In the genomic region with DNA sequence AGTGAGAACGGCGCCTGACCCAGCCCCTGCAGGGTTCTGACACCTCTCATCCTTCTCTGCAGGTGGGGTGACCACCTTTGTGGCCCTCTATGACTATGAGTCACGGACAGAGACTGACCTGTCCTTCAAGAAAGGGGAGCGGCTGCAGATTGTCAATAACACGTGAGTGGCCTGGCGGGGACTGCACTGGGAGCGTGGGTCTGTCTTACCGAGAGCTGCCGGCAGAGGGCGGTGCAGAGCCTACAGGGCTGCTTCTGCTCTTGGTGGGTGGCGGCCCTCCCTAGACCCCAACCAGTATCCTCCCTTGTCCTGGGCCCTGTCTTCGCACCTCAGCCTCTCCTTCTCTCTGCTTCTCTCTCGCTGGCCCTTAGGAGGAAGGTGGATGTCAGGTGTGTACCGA, we compare ENCODE assay signal across 9 mouse cellular contexts. TPM values are rescaled to one million over a fixed set of nuclear protein-coding genes. Genes with fewer than 3 reads are reported as not detected.
A peak's percentile ranks its signal among the peaks of the same experiment; 100 is the strongest.
DNase-seq lines count a peak whose midpoint lies in the region; ATAC-seq and TF ChIP-seq lines count a peak whose summit lies in the region.
"Had no signal": no experiment of that assay in that cellular context is flagged by ENCODE, and none has a peak within 500 bp of the region (broad histone marks: within the 10 kb centered on the region; RNA-seq: fewer than 3 reads in every experiment).

No protein-coding gene starts in this region.

- H3K27ac ChIP-seq in MEL (ENCODE audit: control insufficient read depth, low read depth, low read length): no peak overlapping the region
- peak overlapping the region; percentile 81; the same call in 1 of the 2 replicates for H3K27ac ChIP-seq in forebrain, postnatal 0 days (ENCODE audit: low read depth, low read length)

- no peak for TF ChIP-seq EP300 in MEL (IDR thresholded peaks at IDR 0.05; ENCODE audit: low read depth in 1 of 2, low read length in 2 of 2)

- no peaks in the 10 kb centered on the region for H3K36me3 ChIP-seq in MEL (ENCODE audit: control insufficient read depth in 1 of 2, insufficient read depth in 2 of 2, low read length in 2 of 2)
- H3K36me3 ChIP-seq in forebrain, postnatal 0 days (ENCODE audit: insufficient read depth): peaks cover 49% of the 10 kb centered on the region

- TF ChIP-seq CTCF in MEL (IDR thresholded peaks at IDR 0.05 in 2 of 3, conservative IDR thresholded peaks at IDR 0.05 in 1 of 3; ENCODE audit: control insufficient read depth in 1 of 3, insufficient read depth in 1 of 3, low read depth in 2 of 3, low read length in 3 of 3, poor library complexity in 1 of 3, severe bottlenecking in 1 of 3): peak; percentile 89 to 97 (median 92)
- peak; percentile 96 for TF ChIP-seq CTCF in forebrain, postnatal 0 days (IDR thresholded peaks at IDR 0.05; ENCODE audit: low read depth)

- no peaks in the 10 kb centered on the region for H3K79me2 ChIP-seq in MEL (ENCODE audit: control insufficient read depth, insufficient read depth, low read length, poor library complexity)

- peak overlapping the region; percentile 57 for H3K9ac ChIP-seq in MEL (ENCODE audit: control insufficient read depth, low read depth, low read length, poor library complexity, severe bottlenecking)
- peak overlapping the region; percentile 22; the same call in 1 of the 2 replicates for H3K9ac ChIP-seq in forebrain, postnatal 0 days
- H3K9ac ChIP-seq: limb, embryonic 15.5 days had no signal

- peaks cover 0 to 5% of the 10 kb centered on the region in 2 experiments; a peak in 2 of 4 replicates for H3K4me1 ChIP-seq in MEL (ENCODE audit: control insufficient read depth in 1 of 2, insufficient read depth in 2 of 2, low read length in 2 of 2)
- H3K4me1 ChIP-seq in forebrain, postnatal 0 days (ENCODE audit: insufficient read depth): peaks cover 14% of the 10 kb centered on the region; the same call in 1 of the 2 replicates

- peak overlapping the region in 1 of 2 experiments; percentile 46; a peak in 2 of 4 replicates for H3K4me3 ChIP-seq in MEL (ENCODE audit: control insufficient read depth in 1 of 2, insufficient read depth in 1 of 2, low read depth in 2 of 2, low read length in 2 of 2)
- no peak overlapping the region for H3K4me3 ChIP-seq in forebrain, postnatal 0 days (ENCODE audit: low read depth, low read length)
- H3K4me3 ChIP-seq: limb, embryonic 15.5 days had no signal

- TF ChIP-seq RAD21 in MEL (IDR thresholded peaks at IDR 0.05; ENCODE audit: low read depth, low read length): peak; percentile 47

- H3K4me2 ChIP-seq in forebrain, postnatal 0 days (ENCODE audit: low read depth): no peak overlapping the region
- H3K4me2 ChIP-seq: limb, embryonic 15.5 days had no signal

- WGBS in forebrain, postnatal 0 days: 20% methylated on average over 14 of the region's 14 CpGs

- DNase-seq in MEL (ENCODE audit: low read depth, low spot score): peak; percentile 79
- peak; percentile 55 for DNase-seq in c-Kit-positive CD71-positive TER-119-positive erythroid progenitor cells, embryonic 14.5 days (ENCODE audit: low spot score)
- DNase-seq in forebrain, postnatal 0 days: peak; percentile 90
- peak; percentile 89 for DNase-seq in heart, postnatal 4 days
- DNase-seq in left cerebral cortex, adult 11 months (ENCODE audit: low spot score): peak; percentile 70
- peak; percentile 80 to 87 for DNase-seq in lung, postnatal 4 days
- DNase-seq in right cerebral cortex, postnatal 10 days (ENCODE audit: low spot score in 2 of 2): peak; percentile 81 to 86
- peak; percentile 72 to 75 for DNase-seq in urinary bladder, postnatal 36 days (ENCODE audit: low spot score in 2 of 2)

- no peak for TF ChIP-seq POLR2A in MEL (IDR thresholded peaks at IDR 0.05; ENCODE audit: control insufficient read depth in 1 of 2, insufficient read depth in 1 of 2, low read depth in 1 of 2, low read length in 2 of 2, poor library complexity in 1 of 2)

- H3K9me3 ChIP-seq in MEL (replicated peaks; ENCODE audit: insufficient read depth, low read length): no peaks in the 10 kb centered on the region
- no peaks in the 10 kb centered on the region for H3K9me3 ChIP-seq in forebrain, postnatal 0 days (ENCODE audit: low read length)
- H3K9me3 ChIP-seq: limb, embryonic 15.5 days had no signal

- H3K27me3 ChIP-seq in MEL (ENCODE audit: control insufficient read depth in 1 of 2, insufficient read depth in 2 of 2, low read length in 2 of 2): no peaks in the 10 kb centered on the region
- no peaks in the 10 kb centered on the region for H3K27me3 ChIP-seq in forebrain, postnatal 0 days (ENCODE audit: insufficient read depth, low read length)
- H3K27me3 ChIP-seq: limb, embryonic 15.5 days had no signal

- ATAC-seq in forebrain, postnatal 0 days: peak; percentile 60

TF ChIP-seq in MEL, 35 proteins besides CTCF, POLR2A, EP300 and RAD21:
- TF ChIP-seq ZC3H11A (IDR thresholded peaks at IDR 0.05; ENCODE audit: low read depth, low read length) (peak; percentile 52; the same call in 1 of the 2 replicates), ZKSCAN1 (IDR thresholded peaks at IDR 0.05; ENCODE audit: low read depth, low read length) (no peak), UBTF (IDR thresholded peaks at IDR 0.05; ENCODE audit: borderline replicate concordance, insufficient read depth, low read depth, low read length) (no peak), SMC3 (IDR thresholded peaks at IDR 0.05; ENCODE audit: low read depth, low read length) (peak; percentile 84), MAFK (IDR thresholded peaks at IDR 0.05; ENCODE audit: borderline replicate concordance, low read depth, low read length) (no peak), ETS1 (IDR thresholded peaks at IDR 0.05; ENCODE audit: low read depth, low read length) (no peak), BHLHE40 (IDR thresholded peaks at IDR 0.05; ENCODE audit: borderline replicate concordance, low read depth, low read length) (peak; percentile 44), USF1 (IDR thresholded peaks at IDR 0.05; ENCODE audit: low read depth, low read length) (no peak), POLR2AphosphoS2 (IDR thresholded peaks at IDR 0.05; ENCODE audit: low read length) (no peak), MXI1 (IDR thresholded peaks at IDR 0.05; ENCODE audit: low read depth, low read length) (peak; percentile 86), TBP (IDR thresholded peaks at IDR 0.05; ENCODE audit: low read depth, low read length) (no peak), POLR2AphosphoS5 (IDR thresholded peaks at IDR 0.05; ENCODE audit: borderline replicate concordance, low read depth, low read length) (no peak)

RNA-seq across cellular contexts. Expression of gene Src, which starts 40.2 kb away (rescaled TPM):
- total RNA-seq in MEL (2012; rRNA removed): 0.23 and 0.29 TPM in 2 replicates
- 1 to 10 TPM in 1 of 2 experiments, not detected in 1; 4.2 TPM for polyA plus RNA-seq in MEL (2012; ENCODE audit: insufficient read depth in 1 of 2, insufficient read length in 2 of 2, low read depth in 1 of 2, low replicate concordance in 2 of 2, missing spikeins in 1 of 2)
- 96.0 and 124 TPM in 2 replicates for total RNA-seq in forebrain, postnatal 0 days (2014; rRNA removed)
- polyA plus RNA-seq in forebrain, postnatal 0 days (2015; fragmentation: Nextera tagmentation; extraction: Ambion mirVana): 22.8 and 29.1 TPM in 2 replicates
- 10 to 100 TPM; 11.8 to 13.7 TPM for total RNA-seq in heart, postnatal 4 days (2021)
